Mouse (Mus musculus) erythroblast, embryonic 14.5 days (primary cell): Measurements from ENCODE around the gene Mrtfa. TPM values are rescaled to one million over a fixed set of nuclear protein-coding genes. Genes with fewer than 3 reads are reported as not detected.

Source experiments
- H3K27me3 ChIP-seq: 2 replicates; pipeline ENCODE4 v1.6.1; 2012; ENCODE audit warnings: inconsistent platforms; ENCODE audit not compliant: control insufficient read depth
- H3K36me3 ChIP-seq: 2 replicates; pipeline ENCODE4 v1.6.1; 2012; ENCODE audit warnings: mild to moderate bottlenecking, inconsistent platforms; ENCODE audit not compliant: control insufficient read depth
- H3K4me1 ChIP-seq: 2 replicates; pipeline ENCODE4 v1.6.1; 2012; ENCODE audit warnings: inconsistent platforms; ENCODE audit not compliant: control insufficient read depth
- H3K4me3 ChIP-seq: replicated peaks from 2 replicates; pipeline ENCODE3; 2012; ENCODE audit warnings: moderate library complexity, mild to moderate bottlenecking, inconsistent platforms
- H3K9me3 ChIP-seq: 2 replicates; pipeline ENCODE4 v1.6.1; 2012; ENCODE audit warnings: low read length, inconsistent platforms, mixed read lengths; ENCODE audit not compliant: control insufficient read depth
- GATA1 ChIP-seq: IDR thresholded peaks from 2 replicates; pipeline ENCODE4 v1.6.1; 2012; ENCODE audit warnings: low read length, inconsistent platforms, mixed read lengths
- TAL1 ChIP-seq: IDR thresholded peaks from 3 replicates; pipeline ENCODE4 v1.6.1; 2012; ENCODE audit warnings: low read length, inconsistent platforms, mixed read lengths
- polyA plus RNA-seq: library from polyadenylated mRNA; stranded (reverse); fragments of >175 nt; gene quantifications from 2 replicates; pipeline ENCODE4 v1.2.3, GENCODE M21; 2012

Mrtfa gene
- polyA plus RNA-seq, 1 experiment = 0.47 TPM

DNA sequence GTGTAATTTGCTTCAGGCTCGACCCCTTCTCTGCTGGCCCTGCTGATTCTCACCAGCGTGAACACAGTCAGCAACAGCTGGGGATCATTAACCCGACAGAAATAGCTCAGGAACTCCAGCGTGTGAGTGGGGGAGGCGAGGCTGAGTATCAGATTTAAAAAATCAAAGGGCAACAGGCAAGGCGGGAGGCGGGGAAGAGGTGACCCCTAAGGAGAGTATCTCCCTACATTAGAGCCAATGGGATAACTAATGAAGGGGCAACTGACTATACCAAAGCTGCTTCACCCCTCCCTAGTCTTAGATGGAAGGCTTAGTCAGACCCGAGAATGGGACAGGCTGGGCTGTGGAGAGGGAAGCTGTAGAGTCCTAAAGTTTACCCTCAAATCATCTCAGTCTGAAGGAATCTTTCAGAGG, 128.4 kb downstream of the Mrtfa start:
- H3K36me3 ChIP-seq = no peaks in the 10 kb centered on the region
- H3K4me3 ChIP-seq = no peak overlapping the region
- TF ChIP-seq GATA1 = no peak
- no peak for TF ChIP-seq TAL1
- no peaks in the 10 kb centered on the region for H3K27me3 ChIP-seq
- H3K4me1 ChIP-seq = no peaks in the 10 kb centered on the region
- no peaks in the 10 kb centered on the region for H3K9me3 ChIP-seq

DNA sequence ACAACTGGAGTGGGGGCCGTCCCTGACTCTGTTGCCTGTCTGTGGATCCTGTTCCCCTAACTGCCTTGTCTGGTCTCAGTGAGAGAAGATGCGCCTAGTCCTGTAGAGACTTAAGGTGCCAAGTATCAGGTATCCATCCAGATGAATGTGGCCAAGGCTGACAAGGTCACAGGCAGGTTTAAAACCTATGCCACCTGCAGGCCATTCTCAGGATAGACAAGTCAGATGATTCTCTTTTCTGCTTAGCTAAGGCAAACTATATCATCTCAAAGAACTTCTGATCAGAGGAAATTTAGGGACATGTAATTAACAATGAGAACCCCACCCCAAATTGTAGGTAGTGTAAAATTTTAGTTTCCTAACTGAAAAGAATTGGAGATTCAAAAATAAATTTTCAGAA, 129.6 kb downstream of the Mrtfa start:
- Histone ChIP-seq H3K27me3 (no peaks in the 10 kb centered on the region), H3K36me3 (no peaks in the 10 kb centered on the region), H3K4me1 (no peaks in the 10 kb centered on the region), H3K9me3 (no peaks in the 10 kb centered on the region), H3K4me3 (no peak overlapping the region)
- TF ChIP-seq GATA1 (no peak), TAL1 (no peak)

DNA sequence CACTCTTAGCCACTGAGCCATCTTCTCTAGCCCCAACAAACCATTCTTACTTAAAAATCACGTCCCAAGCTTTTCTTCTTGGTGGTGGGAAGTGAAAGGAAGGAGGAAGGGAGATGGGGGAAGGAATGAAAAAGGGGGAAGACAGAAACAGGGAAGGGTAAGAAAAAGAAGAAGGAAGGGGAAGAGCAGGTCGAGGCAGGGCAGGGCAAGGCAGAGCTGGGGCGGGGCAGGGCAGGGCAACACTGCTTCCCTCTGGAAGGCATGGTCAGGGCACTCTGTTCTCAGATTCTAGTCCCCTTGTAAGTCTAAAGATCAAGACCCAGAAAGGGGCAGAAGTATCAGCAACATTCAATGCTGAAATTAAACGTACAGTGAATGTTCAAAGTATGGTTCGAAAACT, 132.8 kb downstream of the Mrtfa start:
- Histone ChIP-seq H3K9me3 (no peaks in the 10 kb centered on the region), H3K27me3 (no peaks in the 10 kb centered on the region)
- no peak for TF ChIP-seq GATA1
- TF ChIP-seq TAL1 = no peak

DNA sequence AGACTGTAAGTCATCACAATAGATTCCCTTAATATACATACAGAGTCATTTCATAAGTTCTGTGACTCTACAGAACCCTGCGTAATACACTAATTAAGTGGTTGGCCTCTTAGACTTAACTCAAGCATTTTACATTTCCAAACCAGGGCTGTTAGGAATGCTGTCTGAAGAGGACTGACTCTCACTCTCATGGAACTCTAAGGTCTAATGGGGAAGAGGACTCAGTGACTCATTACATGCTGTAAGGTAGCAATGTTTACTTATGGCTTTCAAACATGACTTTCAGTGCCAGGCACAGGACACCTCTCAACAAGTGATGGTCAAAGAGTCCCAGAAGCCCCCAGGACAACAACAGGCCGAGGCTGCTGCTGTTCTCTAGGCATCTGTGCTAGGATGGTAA, 135.1 kb downstream of the Mrtfa start:
- TF ChIP-seq GATA1 (no peak), TAL1 (no peak)
- H3K36me3 ChIP-seq = no peaks in the 10 kb centered on the region
- no peaks in the 10 kb centered on the region for H3K4me1 ChIP-seq
- no peaks in the 10 kb centered on the region for H3K9me3 ChIP-seq
- no peak overlapping the region for H3K4me3 ChIP-seq
- no peaks in the 10 kb centered on the region for H3K27me3 ChIP-seq

More for the DNA sequence above, 132.8 kb downstream of the Mrtfa start:
- no peaks in the 10 kb centered on the region for H3K4me1 ChIP-seq
- no peaks in the 10 kb centered on the region for H3K36me3 ChIP-seq
- no peak overlapping the region for H3K4me3 ChIP-seq

DNA sequence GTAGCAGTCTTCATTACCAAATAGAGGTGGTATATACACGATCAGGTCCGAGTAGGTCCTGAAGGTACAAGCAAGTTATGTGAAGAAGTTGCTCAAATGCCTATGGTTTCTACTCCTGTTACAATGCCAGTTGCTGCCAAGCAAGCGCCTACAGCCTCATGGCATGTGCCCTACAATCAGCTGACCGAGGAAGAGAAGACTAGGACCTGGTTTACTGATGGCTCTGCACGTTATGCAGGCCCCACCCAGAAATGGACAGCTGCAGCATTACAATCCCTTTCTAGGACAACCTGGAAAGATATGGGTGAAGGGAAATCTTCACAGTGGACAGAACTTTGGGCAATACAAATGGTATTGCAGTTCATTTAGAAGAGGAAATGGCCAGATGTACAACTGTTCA, 138.1 kb downstream of the Mrtfa start:
- no peaks in the 10 kb centered on the region; the same call in 1 of the 2 replicates for H3K27me3 ChIP-seq
- H3K4me1 ChIP-seq = peaks cover 3% of the 10 kb centered on the region
- no peak overlapping the region for H3K4me3 ChIP-seq
- H3K9me3 ChIP-seq = no peaks in the 10 kb centered on the region
- TF ChIP-seq TAL1 = no peak
- TF ChIP-seq GATA1 = no peak
- no peaks in the 10 kb centered on the region for H3K36me3 ChIP-seq

DNA sequence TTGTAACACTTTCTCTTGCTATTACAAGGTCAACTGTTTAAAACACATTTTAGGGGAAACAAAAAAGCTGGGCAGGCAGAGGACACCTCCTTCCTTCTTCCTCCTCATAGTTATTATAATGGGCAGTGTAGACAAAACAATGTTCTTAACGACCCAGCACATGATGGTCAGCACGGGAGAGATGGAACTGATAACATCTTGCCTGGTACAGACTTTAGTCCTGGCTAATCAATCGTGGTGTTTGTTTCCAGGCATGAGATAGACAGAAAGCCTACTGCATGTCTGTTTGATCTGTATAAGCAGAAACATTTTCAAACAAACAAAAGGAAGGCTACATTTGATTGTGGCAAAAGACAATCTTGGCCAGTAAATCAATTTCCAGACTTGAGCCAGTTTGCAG, 140.1 kb downstream of the Mrtfa start:
- Histone ChIP-seq H3K9me3 (no peaks in the 10 kb centered on the region), H3K27me3 (peaks cover 14% of the 10 kb centered on the region), H3K4me3 (no peak overlapping the region), H3K4me1 (peaks cover 7% of the 10 kb centered on the region), H3K36me3 (no peaks in the 10 kb centered on the region)
- TF ChIP-seq TAL1 (no peak), GATA1 (no peak)

DNA sequence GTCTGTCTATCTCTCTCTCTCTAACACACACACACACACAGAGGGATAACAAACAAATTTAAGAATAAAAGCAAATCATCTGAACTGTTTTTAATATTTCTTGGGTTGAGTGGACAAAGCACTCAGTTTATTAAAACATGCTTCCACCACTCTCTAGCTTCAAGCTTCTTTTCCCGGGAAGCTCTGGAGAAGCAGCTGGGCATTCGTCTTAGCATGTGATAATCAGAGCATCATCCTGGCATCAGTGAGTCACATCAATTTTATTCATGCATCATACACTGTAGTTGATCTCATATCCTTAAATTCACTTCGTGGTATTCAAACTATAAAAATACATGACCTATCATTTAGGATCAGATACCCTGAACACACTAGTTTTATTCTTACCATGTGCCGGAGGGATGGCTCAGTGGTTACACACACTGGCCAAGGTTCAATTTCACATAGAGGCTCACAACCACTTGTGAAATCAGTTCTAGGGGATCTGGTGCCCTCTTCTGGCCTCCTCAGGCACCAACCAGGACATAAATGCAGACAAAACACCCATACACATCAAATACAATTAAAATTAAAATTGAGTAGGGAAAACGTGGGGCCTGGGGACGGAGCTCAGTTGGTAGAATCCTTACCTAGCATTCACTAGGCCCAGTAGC, 141.0 kb downstream of the Mrtfa start:
- no peaks in the 10 kb centered on the region for H3K9me3 ChIP-seq
- H3K4me3 ChIP-seq = no peak overlapping the region
- H3K36me3 ChIP-seq = no peaks in the 10 kb centered on the region
- no peak for TF ChIP-seq GATA1
- H3K4me1 ChIP-seq = peaks cover 7% of the 10 kb centered on the region
- H3K27me3 ChIP-seq = peaks cover 24% of the 10 kb centered on the region

DNA sequence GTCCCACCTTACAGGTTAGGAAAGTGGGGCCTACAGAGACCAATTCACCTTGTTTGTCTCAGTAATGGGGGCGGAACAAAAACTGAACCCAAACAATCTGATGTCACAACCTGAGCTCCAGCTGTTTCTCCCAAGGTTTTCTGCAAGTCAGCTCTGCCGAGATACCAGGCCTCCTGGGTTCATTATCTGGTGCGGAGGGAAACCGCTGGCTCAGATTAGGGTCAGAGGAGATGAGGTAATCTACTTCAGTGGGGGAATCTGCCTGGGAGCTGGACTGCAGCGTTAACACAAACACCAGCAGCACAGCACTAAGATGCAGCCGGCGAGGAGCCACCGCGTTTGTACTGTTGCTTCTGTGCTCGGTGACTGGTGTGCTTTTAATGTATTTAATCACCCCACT, 143.1 kb downstream of the Mrtfa start:
- Histone ChIP-seq H3K4me1 (peaks cover 7% of the 10 kb centered on the region), H3K4me3 (no peak overlapping the region), H3K36me3 (no peaks in the 10 kb centered on the region), H3K27me3 (peaks cover 31% of the 10 kb centered on the region), H3K9me3 (no peaks in the 10 kb centered on the region)
- TF ChIP-seq TAL1 (no peak), GATA1 (no peak)

DNA sequence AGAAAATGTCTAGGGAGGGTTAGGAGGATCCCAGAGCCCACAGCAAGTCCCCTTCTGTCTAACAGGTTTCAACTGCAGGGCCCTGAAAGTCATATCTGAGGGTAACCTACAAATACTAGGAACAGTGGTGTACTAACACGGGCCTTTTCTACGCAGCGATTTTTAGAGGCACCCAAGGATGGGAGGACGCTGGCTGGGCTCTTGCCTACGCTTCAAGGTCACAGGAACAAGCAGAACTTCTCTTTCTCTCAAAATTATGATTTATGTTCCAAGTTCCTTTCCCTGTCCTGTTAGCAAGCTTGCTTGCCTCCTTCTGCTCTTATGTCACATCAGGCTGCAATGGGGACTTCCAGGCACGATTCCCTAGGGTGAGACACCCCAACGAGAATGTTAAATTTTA, 144.5 kb downstream of the Mrtfa start:
- Histone ChIP-seq H3K4me1 (peaks cover 12% of the 10 kb centered on the region), H3K9me3 (no peaks in the 10 kb centered on the region), H3K4me3 (no peak overlapping the region), H3K27me3 (peaks cover 31% of the 10 kb centered on the region), H3K36me3 (no peaks in the 10 kb centered on the region)
- no peak for TF ChIP-seq TAL1
- no peak for TF ChIP-seq GATA1

DNA sequence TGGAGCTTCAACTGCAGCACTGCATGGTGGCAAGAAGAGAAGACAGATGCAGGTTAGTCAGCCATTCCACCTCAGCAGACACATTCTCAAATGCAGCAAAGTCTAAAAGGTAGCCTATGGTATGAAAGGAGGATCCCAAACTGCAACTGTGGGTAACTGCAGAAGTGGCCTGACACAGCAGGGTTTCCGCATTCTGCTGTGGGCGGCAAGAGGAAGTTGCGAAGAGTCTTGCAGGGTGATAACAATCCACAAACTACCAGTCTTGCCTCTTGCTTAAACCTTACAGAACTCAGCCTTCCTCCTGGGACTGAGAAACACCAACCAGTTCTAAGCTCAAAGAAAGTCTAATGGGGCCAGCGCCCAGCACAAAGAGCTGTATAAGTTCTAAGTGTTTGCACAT, 145.2 kb downstream of the Mrtfa start:
- H3K4me3 ChIP-seq = no peak overlapping the region
- no peak for TF ChIP-seq GATA1
- no peak for TF ChIP-seq TAL1
- H3K9me3 ChIP-seq = no peaks in the 10 kb centered on the region
- peaks cover 31% of the 10 kb centered on the region for H3K27me3 ChIP-seq
- H3K36me3 ChIP-seq = no peaks in the 10 kb centered on the region
- H3K4me1 ChIP-seq = peaks cover 12% of the 10 kb centered on the region
